Mouse (Mus musculus): ENCODE measurements around the gene Eomes.

Eomes gene

GRCm38 (mm10) chr9:118486361-118487095 is 8.5 kb downstream of the Eomes start:
- in situ Hi-C loops (cut with MboI; ENCODE audit: unreplicated experiment in 2 of 2): loop anchor here in 1 of 2 experiments (25.0 kb wide), 1 partner anchor 1424 kb away; no protein-coding TSS in a partner anchor

DNA sequence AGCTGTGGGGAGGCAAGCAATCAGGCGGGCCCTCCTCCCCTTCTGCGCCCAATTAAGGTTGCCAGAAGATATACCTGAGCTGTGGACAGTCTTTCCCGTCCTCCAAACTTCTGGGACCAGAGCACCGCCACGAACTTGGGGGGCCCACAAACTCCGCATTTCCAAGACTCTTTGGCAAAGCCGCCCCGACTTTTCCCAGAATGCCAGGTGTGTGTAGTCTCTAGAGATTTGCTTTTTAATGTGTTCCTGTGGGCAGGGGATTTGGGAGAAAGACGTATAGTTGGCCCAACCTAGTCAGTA is 9.0 kb downstream of the Eomes start:
- in situ Hi-C loops (cut with MboI; ENCODE audit: unreplicated experiment in 2 of 2): loop anchor here in 1 of 2 experiments (25.0 kb wide), 1 partner anchor 1425 kb away; no protein-coding TSS in a partner anchor

DNA sequence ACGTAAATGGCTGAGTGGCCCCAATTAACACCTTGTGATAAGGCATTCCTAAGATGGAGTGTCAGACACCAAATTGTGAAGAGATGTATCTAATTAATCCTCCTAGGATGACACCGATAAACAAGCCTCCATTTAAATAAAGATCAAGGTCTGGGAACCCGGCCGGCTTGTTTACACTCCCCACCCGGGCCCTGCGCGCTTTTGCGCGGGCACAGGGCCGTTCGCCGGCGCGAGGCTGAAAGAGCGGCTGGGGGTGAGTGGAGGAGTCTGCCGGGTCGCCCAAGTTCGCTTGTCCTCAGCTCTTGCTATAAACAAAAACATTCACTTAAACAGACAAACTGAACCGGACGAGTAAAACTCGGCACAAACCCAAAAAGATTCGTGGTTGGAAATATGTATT is 9.6 kb downstream of the Eomes start:
- in situ Hi-C loops (cut with MboI; ENCODE audit: unreplicated experiment in 2 of 2): loop anchor here in 1 of 2 experiments (25.0 kb wide), 1 partner anchor 1425 kb away; no protein-coding TSS in a partner anchor

GRCm38 (mm10) chr9:118488138-118488895 is 10.3 kb downstream of the Eomes start:
- in situ Hi-C loops (cut with MboI; ENCODE audit: unreplicated experiment in 2 of 2): loop anchor here in 1 of 2 experiments (25.0 kb wide), 1 partner anchor 1426 kb away; no protein-coding TSS in a partner anchor

DNA sequence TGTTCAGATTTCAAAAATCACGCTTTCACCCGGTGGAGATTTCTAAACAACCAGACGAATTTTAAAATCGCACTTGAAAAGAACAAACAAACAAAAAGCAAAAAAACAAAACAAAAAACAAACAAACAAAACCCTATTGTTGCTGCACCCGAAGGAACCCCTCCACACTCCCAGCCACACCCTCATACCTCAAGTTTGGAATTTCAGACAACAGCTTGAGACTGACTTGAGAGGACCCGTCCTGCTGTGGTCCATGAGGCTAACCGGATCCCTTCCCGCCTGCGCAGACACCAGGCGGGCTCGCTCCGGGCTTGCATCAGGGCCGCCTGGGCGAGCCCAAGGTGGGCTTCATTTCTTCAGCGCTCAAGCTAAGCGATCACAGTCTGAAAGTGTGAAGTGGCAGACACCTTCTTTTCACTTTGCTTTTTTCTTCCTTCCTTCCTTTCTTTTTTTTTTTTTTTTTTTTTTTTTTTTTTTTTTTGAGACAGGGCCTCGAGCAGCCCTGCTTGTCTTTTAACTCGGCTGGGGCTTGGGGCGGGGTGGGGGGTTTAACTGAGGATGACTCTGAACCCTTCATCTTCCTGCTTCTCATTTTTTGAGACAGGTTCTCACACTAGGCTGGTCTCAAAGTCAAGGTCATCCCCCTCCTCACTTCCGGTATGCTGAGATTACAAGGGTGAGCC is 11.0 kb downstream of the Eomes start:
- in situ Hi-C loops (cut with MboI; ENCODE audit: unreplicated experiment in 2 of 2): loop anchor here in 1 of 2 experiments (25.0 kb wide), 1 partner anchor 1427 kb away; no protein-coding TSS in a partner anchor

DNA sequence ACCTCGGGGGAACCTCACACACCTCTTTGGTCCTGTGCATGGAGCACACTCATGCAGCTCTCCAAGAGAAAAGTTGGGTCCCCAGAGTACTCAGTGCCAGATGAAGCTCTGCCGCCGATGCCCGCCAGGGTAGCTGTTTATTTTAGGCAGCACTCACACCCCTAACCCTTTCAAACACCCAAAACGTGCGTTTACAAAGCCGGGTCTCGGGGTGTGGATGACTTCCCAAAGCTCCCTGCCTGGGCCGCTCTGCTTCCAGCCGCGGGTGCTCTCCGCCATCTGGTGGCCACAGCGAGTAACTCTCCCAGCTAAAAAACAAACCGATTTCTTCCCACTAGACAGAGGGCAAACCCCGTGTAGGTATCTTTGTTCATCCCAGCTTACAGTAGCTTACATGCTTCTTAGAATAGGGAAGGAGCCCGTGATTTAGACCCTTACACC is 11.6 kb downstream of the Eomes start:
- in situ Hi-C loops (cut with MboI; ENCODE audit: unreplicated experiment in 2 of 2): loop anchor here (5.0 to 25.0 kb wide), 3 partner anchors 392 to 1427 kb away; no protein-coding TSS in a partner anchor

DNA sequence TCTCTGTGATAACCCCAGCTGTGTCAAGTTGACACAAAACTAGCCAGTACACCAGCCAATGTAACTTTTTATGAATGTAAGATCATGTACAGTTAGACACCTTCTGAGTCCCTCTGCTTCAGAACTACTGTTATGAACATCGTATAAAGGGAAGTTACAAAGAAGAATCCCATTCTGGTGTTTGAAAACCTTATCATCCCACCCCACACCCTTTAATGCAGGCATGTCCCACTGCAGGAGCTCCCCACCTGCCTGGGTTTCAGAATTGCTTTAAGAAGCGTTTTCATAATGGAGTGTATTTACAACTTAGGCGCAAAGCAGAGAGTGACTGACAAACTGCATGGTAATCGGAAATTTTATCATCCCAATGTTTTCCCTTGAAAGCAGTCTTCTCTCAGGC is 13.2 kb downstream of the Eomes start:
- in situ Hi-C loops (cut with MboI; ENCODE audit: unreplicated experiment in 2 of 2): loop anchor here (5.0 to 25.0 kb wide), 3 partner anchors 394 to 1429 kb away; no protein-coding TSS in a partner anchor

- in situ Hi-C loops (cut with MboI; ENCODE audit: unreplicated experiment in 2 of 2): loop anchor here (5.0 to 25.0 kb wide), 3 partner anchors 396 to 1431 kb away; no protein-coding TSS in a partner anchor
Measured at GRCm38 (mm10) chr9:118492932-118493698, 15.1 kb downstream of the Eomes start.

DNA sequence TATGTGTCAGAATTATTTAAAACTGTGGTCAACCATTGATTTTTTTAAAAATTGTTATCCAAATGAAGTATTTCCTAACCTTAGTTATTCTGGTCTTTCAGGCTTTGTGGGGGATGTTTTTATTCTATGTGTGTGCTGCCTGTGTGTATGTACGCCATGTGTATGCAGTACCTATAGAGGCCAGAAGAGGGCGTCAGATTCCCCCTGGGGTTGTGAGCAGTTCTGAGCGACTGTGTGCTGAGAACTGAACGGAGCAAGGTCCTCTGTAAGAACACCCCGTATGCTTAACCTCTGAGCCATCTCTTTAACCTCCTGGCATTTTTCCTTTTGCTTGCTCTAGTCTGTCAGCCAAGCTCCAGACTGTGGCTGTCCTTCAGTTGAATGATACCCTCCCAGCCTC is 16.1 kb downstream of the Eomes start:
- in situ Hi-C loops (cut with MboI; ENCODE audit: unreplicated experiment in 2 of 2): loop anchor here (5.0 to 25.0 kb wide), 3 partner anchors 397 to 1432 kb away; no protein-coding TSS in a partner anchor

- in situ Hi-C loops (cut with MboI; ENCODE audit: unreplicated experiment in 2 of 2): loop anchor here in 1 of 2 experiments (25.0 kb wide), 1 partner anchor 1434 kb away; no protein-coding TSS in a partner anchor
Measured at GRCm38 (mm10) chr9:118495933-118496332, 17.9 kb downstream of the Eomes start.

DNA sequence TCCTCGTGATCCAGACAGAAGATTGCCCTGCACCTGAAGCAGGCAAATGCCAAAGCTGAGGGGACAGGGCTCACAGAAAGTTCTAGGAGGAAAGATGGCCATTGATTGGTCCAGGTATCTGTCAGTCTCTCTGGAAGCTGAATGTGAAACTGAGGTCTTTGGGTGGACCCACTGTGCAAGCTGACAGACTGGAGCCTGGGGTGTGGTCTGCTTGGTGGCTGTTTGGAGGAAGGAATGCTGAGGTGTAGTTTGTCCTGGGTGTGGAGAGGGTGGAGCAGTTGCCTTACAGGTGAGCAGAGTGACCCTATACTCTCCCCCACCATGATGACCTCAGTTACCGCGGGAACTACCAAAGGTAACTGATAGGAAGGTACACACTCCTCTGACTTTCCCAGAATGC is 18.9 kb downstream of the Eomes start:
- in situ Hi-C loops (cut with MboI; ENCODE audit: unreplicated experiment in 2 of 2): loop anchor here in 1 of 2 experiments (25.0 kb wide), 1 partner anchor 1435 kb away; no protein-coding TSS in a partner anchor

- in situ Hi-C loops (cut with MboI; ENCODE audit: unreplicated experiment in 2 of 2): loop anchor here in 1 of 2 experiments (25.0 kb wide), 1 partner anchor 1436 kb away; no protein-coding TSS in a partner anchor
Measured at GRCm38 (mm10) chr9:118498061-118498460, 20.0 kb downstream of the Eomes start.

DNA sequence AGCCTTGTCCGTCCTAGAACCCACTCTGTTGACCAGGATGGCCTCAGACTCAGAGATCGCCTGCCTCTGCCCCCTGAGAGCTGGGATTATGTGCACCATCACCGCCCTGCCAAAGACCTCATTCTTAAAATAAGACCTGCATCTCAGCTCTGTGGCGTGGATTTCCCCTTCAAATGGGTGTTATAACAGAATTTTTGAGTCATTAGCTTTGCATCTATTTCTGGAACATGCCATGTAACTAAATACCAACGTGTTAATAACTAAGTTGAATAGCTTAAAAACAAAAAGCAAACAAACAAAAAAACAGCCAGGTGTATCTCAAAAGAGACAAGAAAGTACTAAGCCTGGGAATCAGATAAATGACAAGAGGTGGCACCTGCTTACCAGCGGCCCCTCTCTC is 23.0 kb downstream of the Eomes start:
- in situ Hi-C loops (cut with MboI; ENCODE audit: unreplicated experiment in 2 of 2): no loop called here

DNA sequence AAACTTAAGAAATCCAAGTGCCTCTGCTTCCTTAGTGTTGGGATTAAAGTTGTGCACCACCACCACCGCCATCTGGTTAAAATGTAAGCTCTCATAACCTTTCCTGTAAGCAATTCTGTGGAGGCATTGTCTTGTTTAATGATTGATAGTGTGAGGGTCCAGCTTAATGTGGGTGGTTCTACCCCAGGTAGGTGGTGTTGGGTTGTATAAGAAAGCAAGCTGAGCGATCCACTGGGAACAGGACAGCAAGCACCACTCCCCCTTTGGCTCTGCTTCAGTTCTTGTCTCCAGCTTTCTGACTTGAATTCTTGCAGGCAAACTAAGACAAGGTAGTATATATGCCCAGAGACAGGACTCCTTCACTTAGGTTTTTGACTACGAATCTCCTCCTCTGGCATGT is 26.6 kb downstream of the Eomes start:
- in situ Hi-C loops (cut with MboI; ENCODE audit: unreplicated experiment in 2 of 2): no loop called here

GRCm38 (mm10) chr9:118506020-118506403 is 28.0 kb downstream of the Eomes start, which contains the start of gene Golga4:
TSS of gene Golga4 (plus strand) at chr9:118506267.
- in situ Hi-C loops (cut with MboI; ENCODE audit: unreplicated experiment in 2 of 2): no loop called here

DNA sequence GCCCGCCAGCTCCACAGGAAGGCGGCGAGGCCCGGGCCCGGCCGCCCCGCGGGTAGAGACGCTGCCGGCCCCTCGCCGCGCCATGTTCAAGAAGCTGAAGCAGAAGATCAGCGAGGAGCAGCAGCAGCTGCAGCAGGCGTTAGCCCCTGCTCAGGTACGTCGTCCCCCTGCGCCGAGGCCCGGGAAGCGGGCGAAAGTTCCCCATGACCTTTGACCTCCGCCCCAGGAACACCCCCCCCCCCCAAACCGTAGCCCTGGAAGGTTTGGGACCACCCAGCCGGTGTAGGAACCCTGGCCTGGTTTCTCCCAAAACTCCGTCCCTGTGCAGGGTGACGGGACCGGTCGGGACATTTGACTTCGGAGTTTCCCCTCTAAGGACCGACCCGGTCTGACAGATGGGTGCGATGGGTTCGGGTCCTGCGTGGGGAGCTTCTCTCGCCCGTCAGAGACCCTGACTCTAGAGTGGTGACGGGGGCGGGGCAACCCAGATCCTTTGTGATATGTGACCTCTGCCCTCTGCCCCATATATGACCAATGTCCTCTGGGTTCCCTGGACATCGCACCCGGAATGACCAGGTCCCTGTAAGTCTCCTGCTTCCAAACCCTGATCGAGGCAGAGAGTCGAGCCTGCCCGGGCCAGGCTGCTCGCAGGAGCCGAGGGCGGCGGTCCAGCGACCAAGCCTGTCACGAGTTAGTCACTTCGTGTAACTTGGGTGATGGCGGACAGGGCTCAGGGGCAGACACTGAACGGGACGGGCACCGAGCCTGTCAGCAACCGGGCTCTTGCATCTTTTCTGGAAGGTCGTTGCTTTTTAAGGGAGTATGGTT is 28.6 kb downstream of the Eomes start:
- in situ Hi-C loops (cut with MboI; ENCODE audit: unreplicated experiment in 2 of 2): no loop called here

DNA sequence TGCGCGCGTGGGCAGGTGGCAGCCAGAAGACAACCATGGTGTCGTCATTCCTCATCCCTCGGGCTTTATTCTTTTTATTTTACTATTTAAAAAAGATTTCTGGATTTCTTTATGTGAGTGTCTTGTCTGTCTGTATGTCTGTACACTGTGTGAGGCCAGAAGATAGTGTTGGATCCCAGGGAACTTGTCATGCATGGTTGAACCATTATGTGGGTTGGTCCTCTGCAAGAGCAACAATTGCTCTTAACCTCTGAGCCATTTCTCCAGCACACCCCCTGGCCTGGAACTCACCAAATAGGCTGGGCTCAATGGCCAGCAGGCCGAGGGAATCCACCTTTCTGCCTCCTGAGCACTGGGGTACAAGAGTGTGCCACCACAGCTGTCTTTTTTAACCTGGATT is 29.5 kb downstream of the Eomes start:
- in situ Hi-C loops (cut with MboI; ENCODE audit: unreplicated experiment in 2 of 2): no loop called here

GRCm38 (mm10) chr9:118508601-118509000 is 30.6 kb downstream of the Eomes start:
- in situ Hi-C loops (cut with MboI; ENCODE audit: unreplicated experiment in 2 of 2): no loop called here

Measured in v-Abl transformed pro-B cells (cell line).